Mouse (Mus musculus) fat pad, adult 2 months (tissue): ENCODE data around the gene Fbxo27.
"Not testable (repeated sequence)": the region's sequence is repeated elsewhere in the genome, so short reads cannot be mapped to it uniquely, and the experiment has no call there.

Experiments used
- DNase-seq: peaks from one replicate; pipeline ENCODE4 v3.0.0-alpha.2; 2011; ENCODE audit warnings: low read depth, low spot score; ENCODE audit errors: extremely low read depth

Fbxo27 gene

DNA sequence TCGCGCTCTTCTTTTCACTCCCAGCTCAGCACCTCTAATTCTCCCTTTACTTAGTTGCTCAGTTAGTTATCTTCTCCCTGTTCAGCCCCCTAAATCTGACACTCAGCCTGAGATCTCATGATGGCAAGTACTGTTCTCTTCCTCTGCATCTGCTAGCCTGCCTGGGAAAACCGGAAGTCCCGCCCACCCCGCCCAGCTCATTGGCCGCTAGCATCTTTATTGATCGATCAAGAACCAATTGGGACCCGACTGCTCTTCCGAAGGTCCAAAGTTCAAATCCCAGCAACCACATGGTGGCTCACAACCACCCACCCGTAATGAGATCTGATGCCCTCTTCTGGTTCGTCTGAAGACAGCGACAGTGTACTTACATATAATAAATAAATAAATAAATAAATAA is 8.7 kb downstream of the Fbxo27 start:
- DNase-seq: not testable (repeated sequence)

DNA sequence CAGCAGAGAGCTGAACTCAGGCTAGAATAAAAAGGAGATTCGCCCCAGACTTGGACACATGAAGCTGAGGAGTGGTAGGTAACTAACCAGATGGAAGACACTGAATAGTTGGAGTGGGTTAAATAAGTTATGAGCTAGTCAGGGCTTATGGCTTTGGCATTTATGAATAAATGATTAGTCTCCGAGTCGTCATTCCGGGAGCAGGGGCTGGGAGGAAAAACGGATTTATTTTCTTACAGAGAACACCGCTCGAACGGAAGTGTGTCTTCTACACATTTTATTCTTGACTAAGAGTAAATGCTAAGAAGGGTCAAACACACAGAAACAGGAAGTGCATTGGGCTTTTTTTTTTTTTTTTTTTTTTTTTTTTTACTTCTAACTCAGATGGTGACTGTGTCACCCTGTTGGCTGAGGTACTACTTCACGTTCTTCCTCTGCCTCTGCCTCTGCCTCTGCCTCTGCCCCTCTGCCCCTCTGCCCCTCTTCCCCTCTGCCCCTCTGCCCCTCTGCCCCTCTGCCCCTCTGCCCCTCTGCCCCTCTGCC is 10.0 kb downstream of the Fbxo27 start:
- no peak for DNase-seq

DNA sequence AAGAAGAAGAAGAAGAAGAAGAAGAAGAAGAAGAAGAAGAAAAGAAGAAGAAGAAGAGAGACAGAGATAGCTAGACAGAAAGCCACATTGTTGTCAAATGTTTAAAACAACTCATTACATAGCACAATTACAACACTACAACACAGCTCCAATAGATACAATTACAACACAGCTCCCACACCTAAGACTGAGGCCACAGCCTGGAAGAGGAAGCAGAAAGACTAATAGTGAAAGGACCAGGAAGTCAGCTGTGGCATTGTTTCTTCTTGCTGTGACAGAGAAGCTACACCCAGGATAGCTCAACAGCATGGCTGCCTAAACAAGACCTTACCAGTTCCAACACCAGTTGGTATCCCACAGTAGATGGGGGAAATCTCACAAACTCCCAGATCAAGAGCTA is 16.8 kb downstream of the Fbxo27 start:
- no peak for DNase-seq

DNA sequence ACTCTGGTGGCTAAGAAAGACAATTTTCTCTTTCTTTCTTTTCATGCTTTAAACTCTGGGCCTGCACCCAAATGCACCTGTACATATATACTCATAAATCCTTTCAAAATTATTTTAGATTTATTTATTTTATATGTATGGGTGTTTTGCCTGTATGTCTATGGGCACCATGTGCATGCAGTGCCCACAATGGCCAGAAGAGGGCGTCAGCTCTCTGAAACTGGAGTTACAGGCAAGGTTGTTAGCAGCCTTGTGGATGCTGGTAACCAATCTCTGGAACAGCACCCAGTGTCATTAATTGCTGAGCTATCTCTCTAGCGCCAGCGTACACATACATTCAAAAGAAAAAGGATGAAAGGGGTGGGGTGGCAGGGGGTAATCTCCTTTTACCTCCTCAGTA is 18.3 kb downstream of the Fbxo27 start:
- DNase-seq: no peak

DNA sequence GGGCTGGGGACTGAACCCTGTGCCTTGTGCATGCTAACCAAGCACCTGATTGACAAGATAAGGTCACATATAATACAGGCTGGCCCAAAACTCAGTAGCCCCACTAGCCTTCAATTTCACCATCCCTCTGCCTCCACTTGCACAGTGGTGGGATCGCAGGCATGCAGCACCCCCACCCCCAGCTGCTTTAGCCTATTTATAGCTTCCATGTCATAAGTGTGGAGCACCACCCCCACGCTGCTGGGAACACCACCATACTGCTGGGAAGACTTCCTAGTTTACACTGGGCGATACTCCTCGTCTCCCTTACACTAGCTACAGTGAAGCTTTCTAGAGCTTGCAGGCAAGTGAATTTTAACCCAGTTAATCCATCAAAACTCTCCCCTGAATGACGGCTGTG is 22.0 kb downstream of the Fbxo27 start:
- no peak for DNase-seq

DNA sequence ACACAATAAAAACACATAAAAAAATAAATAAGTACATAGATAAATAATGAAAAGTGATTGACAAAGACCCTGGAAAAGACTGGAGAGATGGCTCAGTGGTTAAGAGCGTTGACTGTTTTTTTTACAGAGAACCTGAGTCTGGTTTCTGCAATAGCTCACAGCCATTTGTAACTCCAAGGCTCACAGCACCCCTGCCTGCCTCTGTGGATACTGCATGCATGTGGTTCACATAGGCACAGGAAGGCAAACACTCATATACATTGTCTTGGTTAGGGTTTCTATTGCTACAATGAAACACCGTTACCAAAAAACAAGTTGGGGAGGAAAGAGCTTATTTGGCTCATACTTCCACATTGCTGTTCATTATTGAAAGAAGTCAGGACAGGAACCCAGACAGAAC is 22.9 kb downstream of the Fbxo27 start:
- DNase-seq: no peak

DNA sequence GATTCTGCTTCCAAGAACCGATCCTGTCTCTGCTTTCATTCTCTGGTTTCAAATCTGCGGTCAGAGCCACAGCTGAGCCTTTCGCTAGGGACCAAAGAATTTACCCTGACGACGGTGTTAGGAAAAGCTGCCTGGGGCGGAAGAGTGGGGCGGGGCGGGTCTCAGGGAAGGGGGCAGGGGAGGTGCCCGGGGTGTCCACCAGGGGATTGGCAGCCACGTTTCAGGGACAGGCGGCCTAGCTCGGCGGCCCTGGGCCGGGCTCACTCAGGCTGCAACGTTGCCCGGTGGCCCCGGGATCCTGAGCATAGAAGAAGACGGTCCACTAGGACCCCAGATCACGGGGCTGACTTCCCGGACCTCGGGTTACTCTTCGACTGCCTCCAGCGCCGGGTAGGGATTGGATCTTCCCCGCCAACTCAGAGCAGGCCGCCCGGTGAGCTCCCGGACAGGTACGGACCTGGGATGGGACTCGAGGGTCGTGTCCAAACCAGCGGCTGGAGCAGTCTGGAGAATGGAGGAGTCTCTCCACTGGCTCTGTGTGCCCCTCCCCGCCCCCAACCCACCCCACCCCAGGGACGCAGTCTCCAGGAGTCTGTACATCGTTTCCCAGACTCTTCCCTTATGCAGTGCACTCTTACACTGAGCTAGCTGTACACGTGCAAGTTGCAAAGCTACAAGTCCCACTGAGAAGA is 24.1 kb downstream of the Fbxo27 start, which contains the start of gene Fbxo17:
TSS of gene Fbxo17 (plus strand) at position 215 of the 692 bp plus-strand sequence.
- no peak for DNase-seq

DNA sequence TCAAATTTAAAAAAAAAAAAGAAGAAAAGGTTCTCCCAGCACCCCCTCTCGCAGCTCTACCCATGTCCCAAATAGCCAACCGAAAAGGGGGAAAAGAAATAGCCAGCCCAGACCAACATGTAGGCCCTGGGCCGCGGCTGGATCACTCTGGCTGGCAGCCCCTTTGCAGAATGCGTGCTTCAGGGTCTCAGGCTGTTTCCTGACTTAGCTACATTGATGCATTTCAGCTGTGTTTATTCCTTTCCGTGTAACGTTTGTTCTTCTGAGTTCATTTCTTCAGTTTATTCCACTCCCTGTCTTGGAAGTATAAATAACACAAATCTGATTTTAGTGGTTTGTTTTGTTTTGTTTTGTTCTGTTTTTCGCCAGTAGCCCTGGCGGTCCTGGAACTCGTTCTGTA is 25.1 kb downstream of the Fbxo27 start:
- DNase-seq: no peak

DNA sequence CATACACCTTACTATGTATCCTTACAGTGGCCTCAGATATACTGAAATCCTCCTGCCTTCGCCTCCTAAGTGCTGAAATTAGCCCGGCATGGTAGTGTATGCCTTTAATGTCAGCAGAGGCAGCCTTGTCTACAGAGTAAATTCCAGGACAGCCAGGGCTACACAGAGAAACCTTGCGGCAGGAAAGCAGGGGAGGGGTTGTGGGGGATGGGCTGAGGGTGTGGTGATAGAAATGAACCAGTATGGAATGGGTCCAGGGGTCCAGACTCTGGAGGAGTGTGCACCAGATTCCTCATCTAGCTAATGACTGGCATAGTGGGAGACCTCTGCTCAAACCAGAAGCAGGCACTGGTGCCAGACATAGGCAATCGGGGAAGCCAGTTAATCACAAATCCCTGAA is 26.5 kb downstream of the Fbxo27 start:
- no peak for DNase-seq

DNA sequence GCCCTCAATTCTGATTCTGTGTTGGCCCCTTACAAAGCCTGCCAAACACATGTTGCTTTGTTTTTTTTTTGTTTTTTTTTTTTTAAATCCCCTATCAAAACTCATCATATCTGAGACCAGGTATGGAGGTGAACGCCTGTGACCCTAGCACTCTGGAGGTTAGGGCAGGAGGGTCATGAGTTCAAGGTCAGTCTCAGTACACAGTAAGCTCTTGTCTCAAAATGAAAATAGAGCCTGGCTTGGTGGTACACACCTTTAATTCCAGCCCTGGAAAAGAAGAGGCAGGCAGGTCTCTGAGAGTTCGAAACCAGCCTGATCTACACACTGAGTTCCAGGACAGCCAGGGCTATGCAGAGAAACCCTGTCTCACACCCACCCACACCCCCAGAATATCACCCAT is 27.0 kb downstream of the Fbxo27 start:
- no peak for DNase-seq

DNA sequence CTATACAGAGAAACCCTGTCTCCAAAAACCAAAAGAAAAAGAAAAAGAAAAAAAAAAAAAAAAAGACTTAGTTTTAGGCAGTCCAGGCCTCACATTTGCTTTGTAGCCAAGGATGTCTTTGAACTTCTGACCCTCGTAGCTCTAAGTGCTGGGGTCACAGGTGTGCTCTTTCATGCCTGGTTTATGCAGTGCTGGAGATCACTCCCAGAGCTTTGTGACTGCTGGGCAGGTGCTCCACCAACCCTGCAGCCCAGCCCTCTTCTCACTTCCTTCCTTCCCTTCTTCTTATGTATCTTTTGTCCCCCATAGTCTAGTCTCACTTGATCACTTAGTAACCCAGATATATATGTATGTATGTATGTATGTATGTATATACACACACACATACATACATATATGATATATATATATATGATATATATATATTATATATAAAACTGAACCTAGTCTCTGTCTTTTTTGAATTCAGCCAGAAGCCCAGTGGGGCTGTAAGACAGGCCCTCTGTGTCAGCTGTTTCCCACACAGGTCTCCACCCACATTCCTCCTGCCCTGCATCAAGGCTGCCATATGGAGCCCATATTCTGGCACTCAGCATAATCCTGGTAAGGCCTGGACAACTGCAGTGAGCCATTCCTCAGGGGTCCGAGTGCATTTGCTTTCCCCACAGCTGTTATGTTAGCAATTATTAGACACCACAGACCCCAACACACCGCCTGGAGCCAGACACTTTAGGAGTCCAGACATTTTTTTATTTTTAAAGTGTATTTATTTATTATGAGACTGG is 28.3 kb downstream of the Fbxo27 start:
- DNase-seq: no peak

DNA sequence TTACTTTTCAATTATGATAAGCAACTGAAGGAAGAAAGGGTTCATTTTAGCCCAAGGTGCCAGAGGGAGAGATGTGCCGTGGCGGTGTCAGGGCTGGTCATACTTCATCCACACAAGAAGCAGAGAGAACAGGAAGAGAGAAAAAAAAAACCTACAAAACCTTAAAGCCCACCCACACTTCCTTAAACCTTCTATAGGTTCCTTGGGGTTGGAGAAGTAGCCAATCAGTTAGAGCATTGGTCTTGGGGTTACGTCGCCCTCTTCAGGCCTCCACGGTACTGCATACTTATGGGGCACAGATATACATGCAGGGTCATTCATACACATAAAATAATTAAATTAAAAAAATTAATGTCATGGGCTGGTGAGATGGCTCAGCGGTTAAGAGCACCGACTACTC is 29.4 kb downstream of the Fbxo27 start:
- DNase-seq: no peak

DNA sequence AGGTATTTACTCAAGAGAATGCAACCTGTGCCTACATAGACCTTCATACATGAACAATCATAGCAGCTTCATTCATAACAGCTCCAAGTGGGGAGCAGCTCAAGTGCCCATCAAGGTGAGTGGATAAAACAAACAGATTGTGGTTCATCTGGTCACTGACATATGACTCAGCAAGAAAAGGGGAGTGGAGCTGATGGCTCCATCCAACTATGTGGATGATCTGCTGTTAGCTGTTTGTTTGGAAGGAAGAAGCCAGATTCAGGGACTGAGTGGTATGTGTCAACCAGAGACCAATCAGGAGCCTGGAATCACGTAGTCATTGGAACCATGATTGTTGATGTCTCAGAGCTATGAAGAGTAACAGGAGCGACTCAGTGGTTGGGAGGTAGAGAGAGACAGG is 32.0 kb downstream of the Fbxo27 start:
- DNase-seq: no peak

DNA sequence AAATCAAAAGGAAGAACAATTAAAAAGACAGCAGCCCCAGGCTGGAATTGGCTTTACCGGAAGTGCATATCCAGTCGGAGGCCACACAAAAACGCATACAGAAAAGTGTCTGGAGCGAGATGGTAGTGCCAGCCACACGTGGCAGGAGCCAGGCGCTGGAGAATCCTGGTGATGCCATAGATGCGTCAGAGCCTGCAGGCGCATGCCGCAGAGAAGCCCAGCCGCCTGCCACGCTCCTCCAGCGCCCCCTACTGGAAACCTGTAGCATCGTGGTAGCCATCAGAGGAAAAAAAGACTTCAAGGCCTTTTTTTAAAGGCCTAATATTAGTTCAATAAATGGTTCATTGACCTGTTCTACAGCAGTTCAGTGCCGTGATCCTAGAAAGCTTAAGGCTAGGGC is 34.0 kb downstream of the Fbxo27 start:
- DNase-seq: no peak

DNA sequence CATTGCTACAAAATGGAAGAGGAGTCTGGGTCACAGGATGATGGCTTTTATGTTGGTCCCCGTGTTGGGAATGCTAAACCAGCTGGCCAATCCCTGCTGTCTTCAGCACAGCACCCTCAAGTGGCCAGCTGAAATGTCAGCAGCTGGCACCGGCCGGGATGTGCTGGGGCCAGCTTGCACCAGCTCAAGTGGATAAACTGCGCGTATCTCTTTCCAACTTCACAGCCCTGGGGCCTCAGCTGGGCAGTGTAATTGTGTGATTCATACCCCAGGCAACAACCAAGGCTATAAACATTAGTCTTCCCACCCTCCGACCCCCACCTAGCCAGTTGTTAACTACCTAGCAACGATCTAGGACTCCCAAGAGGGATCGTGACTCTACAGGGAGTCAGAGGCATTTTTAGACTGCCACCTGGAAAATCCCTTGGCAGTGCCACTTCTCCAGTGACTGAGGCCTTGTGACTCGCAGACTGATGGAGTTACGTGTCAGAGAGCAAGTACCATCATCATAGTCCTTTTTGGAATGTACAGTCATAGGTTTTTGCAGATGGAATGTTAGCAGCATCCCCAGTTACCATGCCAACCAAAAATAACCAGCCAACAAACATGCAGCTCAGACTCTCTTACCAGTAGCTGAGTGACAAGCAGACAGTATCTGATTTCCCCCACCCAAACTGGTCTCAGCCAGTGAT is 35.1 kb downstream of the Fbxo27 start:
- DNase-seq: no peak

DNA sequence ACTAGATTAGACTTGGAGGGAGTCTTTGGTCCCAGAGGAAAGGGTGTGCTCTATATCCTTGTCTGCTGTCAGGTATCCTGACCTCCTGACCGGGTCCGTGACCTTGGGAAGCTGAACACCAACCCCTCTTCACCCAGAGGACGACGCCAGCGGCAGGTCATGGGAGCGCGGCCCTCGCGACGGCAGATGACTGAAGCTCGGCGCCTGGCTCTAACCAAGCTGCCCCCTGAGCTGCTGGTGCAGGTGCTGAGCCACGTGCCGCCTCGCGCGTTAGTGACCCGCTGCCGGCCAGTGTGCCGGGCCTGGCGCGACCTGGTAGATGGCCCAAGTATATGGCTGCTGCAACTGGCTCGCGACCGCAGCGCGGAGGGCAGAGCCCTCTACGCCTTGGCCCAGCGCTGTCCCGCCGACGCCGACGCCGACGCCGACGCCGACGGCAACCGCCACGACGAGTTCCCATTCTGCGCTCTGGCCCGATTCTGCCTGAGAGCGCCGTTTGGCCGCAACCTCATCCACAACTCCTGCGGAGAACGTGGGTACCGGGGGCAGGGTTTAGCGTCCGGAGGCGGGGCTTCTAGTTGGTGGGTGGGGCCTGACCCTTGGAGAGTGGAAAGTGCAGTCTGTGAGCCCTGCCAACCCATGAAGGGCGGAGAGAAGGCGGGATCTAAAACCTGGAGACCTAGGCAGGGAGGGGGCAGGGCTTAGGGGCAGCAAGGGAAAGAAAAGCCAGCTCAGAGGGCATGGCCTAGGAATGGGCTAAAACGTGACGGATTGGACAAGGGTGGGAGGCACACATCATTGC is 39.9 kb downstream of the Fbxo27 start:
- DNase-seq: no peak

DNA sequence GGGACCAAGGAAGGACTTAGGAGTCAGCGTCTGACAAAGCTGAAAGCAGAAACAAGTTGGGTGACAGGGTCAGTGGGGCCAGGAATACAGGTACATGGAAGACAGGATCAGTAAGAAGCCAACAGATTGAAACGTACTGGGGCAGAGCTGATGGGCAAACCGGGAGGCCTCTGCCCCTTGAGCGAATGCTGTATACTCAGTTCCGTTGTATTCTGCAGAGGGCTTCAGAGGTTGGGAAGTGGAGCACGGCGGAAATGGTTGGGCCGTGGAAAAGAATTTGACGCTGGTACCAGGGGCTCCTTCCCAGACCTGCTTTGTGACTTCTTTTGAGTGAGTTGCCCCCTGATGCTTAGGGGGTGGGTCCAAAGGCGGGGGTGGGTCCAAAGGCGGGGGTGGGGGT is 40.6 kb downstream of the Fbxo27 start:
- DNase-seq: no peak

DNA sequence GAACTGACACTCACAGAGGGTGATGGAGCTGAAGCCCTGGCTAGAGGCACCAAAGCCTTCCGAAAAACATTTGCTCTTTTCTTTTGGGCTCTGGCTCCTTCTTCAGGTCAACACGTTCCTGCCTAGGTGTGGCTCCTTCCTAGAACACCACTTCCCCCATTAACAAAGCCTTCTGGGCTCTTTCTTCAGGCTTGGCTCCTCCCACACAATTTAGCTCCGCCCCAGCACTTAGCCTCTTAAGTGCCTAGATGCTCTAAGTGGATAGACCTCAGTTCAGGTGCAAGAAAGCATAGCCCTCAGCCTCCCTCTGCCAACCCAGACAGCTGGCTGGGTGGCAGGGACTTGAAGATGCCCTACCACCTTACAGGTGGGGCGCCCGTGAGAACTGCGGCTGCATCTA is 43.1 kb downstream of the Fbxo27 start:
- no peak for DNase-seq

DNA sequence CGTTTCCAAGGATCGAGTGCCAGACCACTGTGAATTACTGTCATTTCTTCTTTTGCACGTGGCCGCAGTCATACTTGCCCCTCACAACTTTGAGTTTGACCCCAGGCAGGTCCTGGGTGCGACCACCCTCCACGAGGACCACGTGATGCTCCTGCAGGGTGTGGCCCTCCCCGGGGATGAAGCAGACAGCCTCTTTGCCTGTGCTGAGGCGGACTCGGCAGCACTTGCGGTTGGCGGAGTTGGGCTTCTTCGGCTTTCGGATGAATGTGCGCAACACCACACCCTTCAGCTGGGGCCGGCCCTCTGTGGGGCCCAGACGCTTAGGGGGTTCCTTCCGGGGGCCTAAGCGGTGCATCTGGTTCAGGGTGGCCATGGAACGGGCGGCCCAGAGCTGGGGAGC is 47.2 kb downstream of the Fbxo27 start:
- DNase-seq: no peak

DNA sequence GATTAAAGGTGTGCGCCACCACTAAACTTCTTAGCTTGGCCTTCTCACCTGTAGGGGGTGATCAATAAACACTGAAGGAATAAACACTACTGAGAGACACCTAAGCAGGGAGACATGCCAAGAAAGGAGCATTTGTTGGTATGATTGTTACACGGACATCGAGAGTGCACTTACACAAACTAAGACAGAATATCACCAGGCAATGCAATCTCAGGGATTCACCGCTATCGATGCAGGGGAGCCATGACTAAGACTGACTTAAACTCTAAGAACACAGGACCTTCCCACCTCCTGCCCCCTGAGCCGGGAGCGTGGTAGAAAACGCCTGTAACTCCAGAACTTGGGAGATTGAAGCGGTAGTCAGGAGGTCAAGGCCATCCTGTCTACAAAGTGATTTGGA is 48.3 kb downstream of the Fbxo27 start:
- no peak for DNase-seq

DNA sequence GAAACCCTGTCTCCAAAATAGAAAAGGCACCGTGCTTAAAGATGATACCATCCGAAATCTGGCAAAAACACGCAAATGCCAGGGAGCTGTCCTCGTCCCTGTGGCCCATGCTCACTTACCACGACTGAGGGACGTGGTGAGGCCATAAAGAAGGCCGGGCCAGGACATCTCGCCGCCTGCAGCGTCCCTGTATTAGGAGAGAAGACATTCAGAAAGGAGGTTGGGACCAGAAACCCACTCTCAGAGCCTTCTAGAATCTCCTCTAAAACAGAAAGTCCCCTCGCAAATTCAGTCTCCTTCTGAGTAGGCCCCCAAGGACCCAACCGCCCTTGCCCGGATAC is 48.7 kb downstream of the Fbxo27 start:
- DNase-seq: no peak
